Mouse (Mus musculus) heart, adult 2 months (tissue): ENCODE measurements around the gene Lrrc4c.

Experiments
- CTCF ChIP-seq: fragments of 200-600 bp; IDR thresholded peaks from 2 replicates; pipeline ENCODE4 v1.8.1; 2022; ENCODE audit warnings: antibody characterized with exemption, mild to moderate bottlenecking, moderate library complexity
- POLR2A ChIP-seq: fragments of 200-500 bp; IDR thresholded peaks from 2 replicates; pipeline ENCODE4 v1.6.1; 2011; ENCODE audit warnings: mild to moderate bottlenecking, low read depth, low read length, control low read depth; ENCODE audit not compliant: insufficient read depth

GRCm38 (mm10) chr2:97485609-97486008, 1167.6 kb downstream of the Lrrc4c start:
- TF ChIP-seq CTCF (no peak), POLR2A (no peak)
